Mouse (Mus musculus) urinary bladder, postnatal 10 days (tissue): Measurements from ENCODE around the gene Olfr117.
"Not testable (repeated sequence)": the region's sequence is repeated elsewhere in the genome, so short reads cannot be mapped to it uniquely, and the experiment has no call there.

Source experiments
- DNase-seq: peaks from one replicate; pipeline ENCODE4 v3.0.0; 2022; ENCODE audit warnings: low spot score

Olfr117 gene

GRCm38 (mm10) chr17:37663682-37664081, at the start of gene Olfr117:
Gene Olfr117 (minus strand): TSS chr17:37663782.
- DNase-seq: no peak

GRCm38 (mm10) chr17:37696264-37696663, 32.7 kb upstream of the Olfr117 start, which contains the start of gene Olfr119:
Gene Olfr119 (plus strand): TSS chr17:37696564.
- DNase-seq: not testable (repeated sequence)

GRCm38 (mm10) chr17:37666688-37667087, 3.1 kb upstream of the Olfr117 start, which contains the start of gene Olfr118:
Gene Olfr118 (plus strand): TSS chr17:37666988.
- DNase-seq: no peak

GRCm38 (mm10) chr17:37627009-37627408, 36.6 kb downstream of the Olfr117 start, which contains the start of the genes Olfr115 and Olfr116:
Gene Olfr115 (minus strand): TSS chr17:37627109.
Gene Olfr116 (minus strand): TSS chr17:37627199.
- no peak for DNase-seq
